Mouse (Mus musculus) forebrain, embryonic 16.5 days (tissue): Measurements from ENCODE around the gene Arhgef10l. TPM values are rescaled to one million over a fixed set of nuclear protein-coding genes. Genes with fewer than 3 reads are reported as not detected.

Source experiments
- ATAC-seq: fragments of 200-750 bp; cut with Nextera tagmentation; 2 replicates; pipeline ENCODE4 v1.8.0; 2017; ENCODE audit warnings: mild to moderate bottlenecking, moderate library complexity
- H3K27ac ChIP-seq: fragments of 300-500 bp; sonication (generic); 2 replicates; pipeline ENCODE4 v1.5.1; 2014; ENCODE audit warnings: low read length, control low read depth
- H3K27me3 ChIP-seq: fragments of 300-500 bp; sonication (generic); replicated peaks from 2 replicates; pipeline ENCODE4 v1.6.1; 2014; ENCODE audit warnings: low read length; ENCODE audit not compliant: control insufficient read depth, insufficient read depth
- H3K36me3 ChIP-seq: fragments of 300-500 bp; sonication (generic); 2 replicates; pipeline ENCODE4 v1.6.1; 2014; ENCODE audit not compliant: control insufficient read depth, insufficient read depth
- H3K4me1 ChIP-seq: fragments of 300-500 bp; sonication (generic); replicated peaks from 2 replicates; pipeline ENCODE4 v1.6.1; 2014; ENCODE audit warnings: low read length; ENCODE audit not compliant: control insufficient read depth, insufficient read depth
- H3K4me2 ChIP-seq: fragments of 300-500 bp; sonication (generic); 2 replicates; pipeline ENCODE4 v1.6.1; 2014; ENCODE audit warnings: mild to moderate bottlenecking, low read length, control low read depth
- H3K4me3 ChIP-seq: fragments of 300-500 bp; sonication (generic); replicated peaks from 2 replicates; pipeline ENCODE4 v1.5.1; 2014; ENCODE audit warnings: mild to moderate bottlenecking, low read length, control low read depth
- H3K9ac ChIP-seq: fragments of 300-500 bp; sonication (generic); replicated peaks from 2 replicates; pipeline ENCODE4 v1.6.1; 2014; ENCODE audit warnings: low read depth, low read length, control low read depth
- H3K9me3 ChIP-seq: fragments of 300-500 bp; sonication (generic); 2 replicates; pipeline ENCODE4 v1.6.1; 2016; ENCODE audit warnings: low read length; ENCODE audit not compliant: control insufficient read depth
- WGBS: fragments of 180-500 bp; shearing (Covaris S2); extraction: QIAGEN DNeasy Blood & Tissue Kit; methylation state at CpG from one replicate; pipeline ENCODE4 v1.1.7; 2014; 5-methylcytosine and 5-hydroxymethylcytosine counted together
- microRNA-seq: library from miRNA; unstranded; fragments of <30 nt; microRNA quantifications from one replicate; pipeline ENCODE4, GENCODE M21; 2017
- polyA plus RNA-seq: library from polyadenylated mRNA; unstranded; fragments of >200 nt; fragmentation: Nextera tagmentation; extraction: Ambion mirVana; gene quantifications from 2 replicates; pipeline ENCODE4 v1.2.1, GENCODE M21; 2015

Arhgef10l gene
- polyA plus RNA-seq, 1 experiment from 2014 or later = 23.0 TPM

GRCm38 (mm10) chr4:140469760-140470452 lies 195.9 kb downstream of the Arhgef10l start:
- Histone ChIP-seq H3K27me3 (no peaks in the 10 kb centered on the region), H3K9ac (no peak overlapping the region), H3K4me3 (no peak overlapping the region), H3K4me2 (no peak overlapping the region), H3K9me3 (no peaks in the 10 kb centered on the region), H3K27ac (peak overlapping the region; percentile 37), H3K4me1 (peaks cover 8% of the 10 kb centered on the region; the same call in 1 of the 2 replicates), H3K36me3 (no peaks in the 10 kb centered on the region)
- ATAC-seq = no peak
- WGBS = 61% methylated on average over 13 of the region's 13 CpGs

DNA sequence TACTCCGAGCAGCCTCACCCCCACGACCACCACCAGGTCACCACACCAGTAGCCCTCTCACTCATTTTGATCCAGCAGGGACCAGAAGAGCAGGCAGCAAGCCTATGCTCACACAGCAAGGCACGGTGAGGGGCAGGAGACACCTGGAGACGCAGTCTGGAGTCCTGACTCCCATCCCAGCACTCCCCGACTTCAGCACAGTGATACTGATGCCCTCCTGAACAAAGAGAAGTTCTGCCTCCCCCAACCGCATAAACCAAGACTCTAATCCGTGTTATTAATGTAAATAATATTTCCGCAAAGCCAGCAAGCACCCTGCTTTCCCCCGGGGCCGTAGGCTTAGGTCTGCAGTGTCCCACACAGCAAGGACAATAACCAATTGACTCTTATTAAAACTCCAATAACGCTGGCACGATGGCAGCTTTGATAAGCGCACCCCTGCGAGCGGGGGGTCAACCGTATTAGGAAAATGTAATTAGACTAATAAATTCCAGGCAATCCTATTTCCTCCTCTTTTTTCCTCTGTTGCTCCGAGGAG lies 198.5 kb downstream of the Arhgef10l start:
- no peaks in the 10 kb centered on the region for H3K9me3 ChIP-seq
- WGBS = 57% methylated on average over 17 of the region's 17 CpGs
- ATAC-seq = no peak

More for the DNA sequence above, 198.5 kb downstream of the Arhgef10l start:
- no peaks in the 10 kb centered on the region for H3K36me3 ChIP-seq
- H3K27ac ChIP-seq = no peak overlapping the region
- no peaks in the 10 kb centered on the region for H3K27me3 ChIP-seq
- no peak overlapping the region for H3K9ac ChIP-seq
- no peak overlapping the region for H3K4me2 ChIP-seq
- no peak overlapping the region for H3K4me3 ChIP-seq
- H3K4me1 ChIP-seq = peaks cover 9% of the 10 kb centered on the region; the same call in 1 of the 2 replicates

Small RNA genes within 50 kb of the gene (microRNA-seq; reads per million reads assigned to microRNA genes)
- not detected for gene Gm23045

Other genes with a start within 250 kb of the Arhgef10l start
- 19.1 and 20.1 TPM in 2 replicates for gene Rcc2, start 34.5 kb upstream of the Arhgef10l start, polyA plus RNA-seq
- 0.10 TPM in 1 of 2 replicates, not detected in the other for gene Padi6, start 76.6 kb upstream of the Arhgef10l start, polyA plus RNA-seq
- gene Padi4, start 108.2 kb upstream of the Arhgef10l start, polyA plus RNA-seq = 0.24 TPM in 1 of 2 replicates, not detected in the other
- not detected in 2 replicates for gene Padi3, start 144.6 kb upstream of the Arhgef10l start, polyA plus RNA-seq
- gene Padi1, start 179.8 kb upstream of the Arhgef10l start, polyA plus RNA-seq = not detected in 2 replicates
- 0.88 and 1.0 TPM in 2 replicates for gene Padi2, start 240.3 kb upstream of the Arhgef10l start, polyA plus RNA-seq